Mouse (Mus musculus) layer of hippocampus, adult 11-12 months (tissue): ENCODE data around the gene Git2.
A peak's percentile ranks its signal among the peaks of the same experiment; 100 is the strongest.

Source experiments
- DNase-seq: peaks from one replicate; pipeline ENCODE4 v3.0.0; 2022; ENCODE audit warnings: low spot score

The Git2 gene

DNA sequence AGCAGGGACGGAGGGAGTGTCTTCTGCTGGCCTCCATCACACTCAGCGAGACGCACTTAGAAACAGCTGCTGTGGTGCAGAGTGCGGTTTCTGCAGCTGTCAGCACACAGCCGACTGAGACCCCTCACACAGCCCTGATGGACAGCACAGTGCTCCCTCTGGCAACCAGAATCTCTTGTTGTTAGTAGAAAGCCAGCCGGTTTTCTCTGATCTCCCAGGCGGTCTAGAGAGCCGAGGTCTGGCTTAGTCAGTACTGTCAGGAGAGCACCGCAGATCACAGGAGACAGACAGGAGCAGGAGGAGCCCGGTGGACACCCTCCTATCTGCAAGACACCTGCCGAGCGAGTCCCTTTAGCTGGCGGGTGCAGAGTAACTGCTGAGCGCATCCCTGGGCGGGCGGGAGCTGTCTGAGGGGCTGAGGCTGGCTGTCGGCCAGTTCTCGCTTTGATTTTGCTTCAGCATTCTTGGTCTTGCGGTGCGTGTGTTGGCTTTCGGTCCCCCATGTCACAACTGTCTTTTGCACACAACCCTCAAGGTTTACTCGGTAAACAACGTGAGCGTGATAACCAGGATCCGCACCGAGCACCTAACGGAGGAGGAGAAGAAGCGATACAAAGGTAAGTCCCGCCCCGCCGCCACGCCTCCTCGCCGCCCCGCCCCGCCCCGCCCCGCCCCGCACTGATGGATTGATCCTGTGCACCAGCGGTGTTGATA is 21.1 kb upstream of the Git2 start:
- DNase-seq: no peak

DNA sequence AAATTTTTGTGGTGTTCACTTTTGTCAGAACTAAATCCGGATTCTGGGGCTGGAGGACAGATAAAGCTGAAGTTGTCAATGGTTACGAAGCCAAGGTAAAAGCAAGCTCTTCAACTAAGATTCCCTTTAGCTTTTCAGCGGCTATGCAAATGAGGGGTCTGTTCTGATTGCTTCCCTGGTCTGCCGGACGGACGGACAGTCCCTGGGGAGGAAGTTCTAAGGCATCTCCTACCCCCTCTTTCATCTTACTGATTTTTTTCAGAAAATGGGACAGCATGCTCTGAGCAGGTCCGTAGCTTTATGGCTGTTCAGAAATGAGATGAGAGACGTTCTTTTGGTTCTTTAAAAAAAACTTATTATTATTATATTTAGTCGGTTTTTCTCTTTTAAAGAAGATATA is 20.3 kb upstream of the Git2 start:
- DNase-seq: no peak

DNA sequence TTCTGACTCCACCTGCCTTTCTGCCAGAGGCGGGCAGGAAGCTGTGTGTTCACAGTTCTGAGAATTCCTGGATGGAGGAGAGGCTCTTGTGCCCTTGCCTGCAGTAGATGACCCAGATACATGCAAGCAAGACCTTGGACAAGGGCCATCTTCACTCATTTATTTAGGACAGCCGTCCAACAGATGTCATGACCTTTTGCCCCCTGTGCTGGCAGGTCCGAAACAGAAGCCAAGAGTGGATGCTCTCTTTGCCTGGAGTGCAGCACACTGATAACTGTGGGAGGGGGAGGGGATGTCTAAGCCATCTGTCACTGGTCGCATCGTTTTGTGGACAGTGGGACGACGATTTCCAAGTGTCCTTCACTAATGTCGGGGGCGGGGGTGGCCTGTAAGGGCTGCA is 19.9 kb upstream of the Git2 start:
- DNase-seq: no peak

DNA sequence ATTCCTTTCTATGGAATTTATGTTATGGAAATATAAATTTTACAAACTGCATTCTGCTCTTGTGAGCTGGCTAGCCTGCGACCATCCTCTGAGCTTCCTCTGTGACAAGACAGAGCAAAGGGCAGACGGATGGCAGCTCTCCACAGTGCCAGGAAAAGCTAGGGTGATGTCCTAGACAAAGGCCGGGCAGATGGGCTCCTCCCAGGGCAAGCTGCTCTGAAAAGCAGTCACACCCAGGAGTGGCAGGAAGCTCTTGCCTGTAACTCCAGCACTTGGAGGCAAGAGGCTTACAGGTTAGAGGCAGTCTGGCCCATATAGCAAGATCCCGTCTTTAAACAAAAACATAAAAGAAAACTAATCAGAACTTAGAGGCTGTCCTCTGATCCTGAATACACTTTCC is 19.3 kb upstream of the Git2 start:
- DNase-seq: no peak

DNA sequence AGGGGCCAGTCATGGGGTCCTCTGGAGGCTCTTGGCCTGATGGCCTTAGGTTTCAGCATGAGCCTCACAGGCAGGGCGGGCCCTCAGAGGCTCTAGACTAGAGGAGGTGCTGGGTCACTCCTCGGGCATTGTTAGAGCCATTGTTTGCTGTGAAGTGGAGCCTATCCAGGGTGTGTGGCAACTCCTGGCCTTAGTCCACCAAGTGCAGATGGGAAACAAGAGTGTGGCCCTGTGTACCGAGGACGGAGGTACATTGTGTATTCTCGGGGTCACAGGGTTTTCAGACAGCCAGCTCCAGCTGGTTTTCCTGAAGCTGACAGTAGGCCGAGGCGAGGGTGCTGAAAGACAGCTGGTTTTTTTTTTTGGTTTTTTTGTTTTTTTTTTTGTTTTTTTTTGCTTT is 18.0 kb upstream of the Git2 start:
- DNase-seq: peak; percentile 78

DNA sequence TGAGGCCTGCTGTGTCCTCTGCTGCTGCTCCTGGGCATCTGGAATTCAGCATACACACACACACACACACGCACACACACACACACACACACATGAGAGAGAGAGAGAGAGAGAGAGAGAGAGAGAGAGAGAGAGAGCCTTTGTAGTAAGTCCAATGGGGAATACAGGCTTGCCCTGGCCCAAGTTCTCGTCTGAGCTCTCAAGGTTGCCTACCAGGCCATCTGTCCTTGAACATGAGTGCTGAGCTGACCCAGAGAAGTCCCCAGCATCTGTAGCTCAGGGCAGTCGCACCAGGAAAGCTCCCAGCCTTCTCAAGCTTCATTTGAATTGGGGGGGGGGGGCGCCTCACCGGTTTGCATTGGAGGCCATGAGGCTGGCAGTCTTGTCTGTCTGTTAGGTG is 9.9 kb upstream of the Git2 start:
- no peak for DNase-seq

DNA sequence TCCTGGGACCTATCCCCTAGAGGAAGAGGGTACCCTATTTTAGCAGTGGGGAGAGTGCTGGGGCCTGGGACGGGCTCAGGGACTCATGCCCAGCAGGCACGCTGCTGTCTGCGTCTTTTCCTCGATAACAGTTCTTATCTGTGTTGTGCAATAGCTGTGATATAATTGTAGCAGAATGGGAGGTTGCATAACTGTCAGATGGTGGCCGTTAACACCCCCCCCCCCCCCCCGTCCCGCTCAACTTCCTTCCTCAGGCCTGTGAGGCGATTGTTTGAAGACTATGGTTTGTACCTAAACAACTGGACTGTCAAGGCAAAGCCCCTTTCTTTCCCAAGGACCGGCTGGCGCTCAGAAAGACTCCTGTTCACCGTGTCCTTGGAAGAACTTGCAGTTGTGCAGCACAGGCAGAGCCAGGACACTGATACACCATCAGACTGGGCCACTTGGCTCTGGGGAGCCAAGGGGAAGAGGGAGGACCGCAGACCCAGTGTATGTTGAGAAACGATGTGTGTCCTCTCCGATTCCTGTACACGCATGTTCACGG is 9.4 kb upstream of the Git2 start:
- DNase-seq: no peak

DNA sequence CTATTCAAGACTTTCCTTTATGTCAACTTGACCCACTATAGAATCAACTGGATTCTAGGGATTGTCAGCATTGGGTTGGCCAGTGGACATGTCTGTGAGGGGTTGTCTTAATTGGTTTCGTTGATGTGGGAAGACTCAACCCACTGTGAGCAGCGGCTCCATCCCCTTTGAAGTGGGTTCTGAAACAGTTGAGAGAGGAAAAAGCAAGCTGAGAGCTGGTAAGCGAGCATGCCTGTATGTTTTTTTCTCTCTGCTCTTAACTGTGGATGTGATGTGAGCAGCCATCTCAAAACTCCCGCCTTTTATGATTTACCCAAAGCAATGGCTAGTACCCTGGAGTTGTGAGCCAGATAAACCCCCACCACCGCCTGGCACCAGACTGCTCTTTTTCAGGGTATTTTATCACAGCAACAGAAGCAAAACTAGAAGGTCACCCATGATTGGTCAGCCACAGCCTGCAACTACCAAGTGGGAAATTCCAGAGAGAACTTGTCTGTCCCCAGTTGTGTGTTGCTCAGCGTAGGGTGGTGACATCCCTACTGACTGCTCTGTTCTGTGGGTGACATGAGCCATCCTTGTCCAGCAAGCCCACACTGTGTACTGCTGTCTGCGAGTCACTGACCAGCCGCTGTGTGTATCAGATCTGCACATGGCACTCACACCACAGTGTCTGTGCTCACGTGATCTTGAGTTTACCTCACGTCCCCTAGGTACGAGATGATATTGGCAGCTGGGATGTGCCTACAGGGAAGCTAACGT is 8.3 kb upstream of the Git2 start:
- no peak for DNase-seq

DNA sequence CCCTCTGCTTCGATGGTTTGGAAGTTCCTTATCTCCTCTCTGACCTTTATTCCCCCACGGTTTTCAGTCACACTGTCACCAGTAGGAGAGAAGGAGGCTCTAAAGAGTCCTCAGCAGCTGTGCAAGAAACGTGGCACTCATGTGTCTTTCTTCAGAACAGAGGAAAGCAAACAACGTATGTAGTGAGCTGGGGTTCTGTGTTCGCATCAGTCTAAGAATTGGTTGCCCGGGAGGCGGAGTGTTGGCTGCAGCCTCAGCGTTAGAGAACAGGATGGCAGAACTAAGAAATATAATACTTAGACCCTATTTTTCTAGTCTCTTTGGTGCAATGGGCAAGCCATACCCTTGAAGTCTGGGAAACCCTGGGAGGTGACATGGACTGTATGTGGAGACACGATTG is 7.7 kb upstream of the Git2 start:
- no peak for DNase-seq

DNA sequence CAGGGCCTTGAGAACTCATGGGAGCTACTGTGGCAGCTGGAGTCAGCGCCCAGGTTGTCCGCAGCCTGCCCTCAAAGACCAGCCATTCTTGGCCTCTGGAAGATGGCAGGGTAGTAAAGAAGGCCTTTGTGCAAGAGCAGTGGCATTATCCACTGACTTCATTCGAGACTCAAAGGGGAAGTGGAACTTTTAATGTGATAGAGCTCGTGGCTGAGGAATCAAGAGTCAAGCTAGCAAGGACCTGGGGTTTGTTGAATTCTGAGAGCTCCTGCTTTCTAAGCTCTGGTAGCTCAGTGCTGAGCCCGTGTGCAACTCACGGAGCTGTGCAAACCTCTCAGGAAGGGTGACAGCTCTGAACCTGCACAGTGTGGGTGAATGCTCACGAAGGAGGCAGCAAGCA is 5.6 kb upstream of the Git2 start:
- DNase-seq: no peak

DNA sequence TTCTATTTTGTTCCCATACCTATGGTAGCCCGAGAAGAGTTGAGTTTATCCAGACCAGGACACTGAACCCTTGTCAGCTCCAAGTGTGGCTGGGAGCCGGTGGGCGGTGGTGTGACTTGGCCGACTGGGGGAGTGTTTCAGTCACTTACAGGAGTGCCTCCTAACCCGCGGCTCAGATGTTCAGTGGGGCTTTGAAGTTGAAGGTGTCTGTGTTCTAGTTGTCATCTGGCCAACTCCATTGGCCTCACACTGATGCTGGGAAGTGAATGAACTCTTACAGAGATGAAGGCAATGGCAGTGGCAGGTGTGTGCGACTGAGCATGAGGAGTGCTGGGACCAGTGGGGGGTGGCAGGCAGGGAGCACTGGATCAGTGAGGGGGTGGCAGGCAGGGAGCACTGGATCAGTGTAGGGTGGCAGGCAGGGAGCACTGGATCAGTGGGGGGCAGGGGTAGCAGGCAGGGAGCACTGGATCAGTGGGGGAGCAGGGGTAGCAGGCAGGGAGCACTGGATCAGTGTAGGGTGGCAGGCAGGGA is 4.7 kb upstream of the Git2 start:
- no peak for DNase-seq

DNA sequence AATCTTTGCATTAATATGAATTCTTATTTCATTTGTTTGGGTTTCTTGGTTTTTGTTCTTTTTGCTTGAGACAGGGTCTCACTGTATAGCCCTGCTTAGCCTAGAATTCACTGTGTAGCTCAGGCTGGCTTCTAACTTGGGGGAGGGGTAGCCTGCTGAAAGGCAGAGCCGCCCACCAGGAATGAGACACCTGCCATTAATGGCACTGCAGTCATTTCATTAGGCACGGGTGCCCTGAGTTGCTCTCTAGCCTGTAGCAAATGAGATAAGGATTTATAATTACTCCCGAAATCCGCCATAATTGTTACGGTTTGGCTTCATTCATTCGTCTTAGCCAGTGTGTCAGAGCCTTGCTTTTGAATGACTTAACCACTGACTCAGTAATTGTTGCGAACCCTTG is 857 bp upstream of the Git2 start:
- DNase-seq: no peak

DNA sequence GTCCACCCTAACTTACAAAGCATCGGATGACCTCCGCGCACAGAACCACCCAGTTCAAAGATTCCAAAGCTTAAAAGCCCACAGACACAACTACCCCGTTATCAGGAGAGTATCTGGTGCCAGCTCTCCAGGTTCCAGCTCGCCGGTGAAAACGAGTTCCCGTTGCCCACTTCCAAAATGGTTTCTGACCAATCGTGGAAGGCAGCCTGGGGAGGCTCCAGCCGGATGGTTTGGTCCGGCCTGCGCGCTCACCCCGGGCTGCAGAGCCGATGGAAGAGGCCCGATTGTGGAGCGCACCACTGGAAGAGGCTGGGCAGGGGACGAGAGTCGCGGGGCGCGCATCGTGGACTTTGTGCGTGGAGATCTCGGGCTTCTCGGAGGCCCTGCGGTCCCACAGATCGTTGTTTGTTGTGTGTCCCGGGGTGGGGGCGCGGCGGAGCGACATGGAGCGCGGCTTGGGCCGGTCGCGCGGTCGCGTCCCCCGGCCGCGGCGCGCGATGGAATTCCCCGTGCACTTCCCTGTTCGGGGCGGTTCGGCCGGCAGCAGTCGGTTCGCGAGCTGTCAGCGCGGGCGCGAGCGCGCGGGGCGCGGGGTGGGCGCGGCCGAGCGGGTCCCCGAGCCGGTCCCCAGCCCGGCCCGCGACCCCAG is 790 bp downstream of the Git2 start, which contains the start of gene Ankrd13a:
Gene Ankrd13a, plus strand, starts transcription at position 275 of the 649 bp plus-strand sequence.
- DNase-seq: peak; percentile 94

DNA sequence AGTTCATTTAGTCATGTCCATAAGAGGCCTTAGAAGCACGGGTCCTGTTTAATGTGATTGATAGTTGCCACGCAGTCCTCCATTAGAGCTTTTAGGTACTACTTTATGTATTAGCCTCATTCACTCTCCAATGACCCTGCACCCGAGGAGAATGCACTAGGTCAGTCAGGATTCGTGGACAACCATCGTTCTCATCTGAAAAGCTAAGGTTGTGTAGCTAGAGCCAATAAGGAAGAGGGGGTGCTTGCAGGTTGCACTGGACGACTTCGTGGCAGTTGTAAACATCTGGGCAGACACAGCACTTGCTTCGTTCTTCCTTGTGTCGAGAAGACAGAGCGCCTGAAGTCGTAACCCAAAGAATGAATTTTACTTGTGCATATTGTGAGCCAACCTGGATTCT is 1.5 kb downstream of the Git2 start:
- no peak for DNase-seq

DNA sequence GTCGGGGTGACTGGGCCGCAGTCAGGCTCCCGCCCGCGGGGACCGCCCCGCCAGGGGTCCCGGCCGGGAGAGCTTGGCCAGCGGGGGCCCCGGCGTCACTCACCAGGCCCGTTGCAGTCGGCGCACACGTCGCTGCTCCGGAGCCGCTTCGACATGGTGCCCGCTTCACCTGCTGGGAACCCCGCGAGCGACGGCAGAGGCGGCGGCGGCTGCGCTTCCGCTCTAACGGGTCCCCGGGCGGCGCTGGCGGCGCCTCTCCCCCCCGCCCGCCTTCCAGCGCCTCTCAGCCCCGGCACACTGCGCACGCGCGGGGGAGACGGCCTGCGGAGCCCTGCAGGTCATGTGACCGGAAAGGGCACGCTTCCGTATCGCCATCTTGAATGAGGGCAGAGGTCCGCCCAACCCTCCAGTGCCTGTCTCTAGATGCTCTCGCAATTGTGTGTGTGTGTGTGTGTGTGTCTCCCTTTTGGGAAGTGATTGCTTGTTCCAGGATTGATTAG is 2.1 kb downstream of the Git2 start:
- peak; percentile 97 for DNase-seq

DNA sequence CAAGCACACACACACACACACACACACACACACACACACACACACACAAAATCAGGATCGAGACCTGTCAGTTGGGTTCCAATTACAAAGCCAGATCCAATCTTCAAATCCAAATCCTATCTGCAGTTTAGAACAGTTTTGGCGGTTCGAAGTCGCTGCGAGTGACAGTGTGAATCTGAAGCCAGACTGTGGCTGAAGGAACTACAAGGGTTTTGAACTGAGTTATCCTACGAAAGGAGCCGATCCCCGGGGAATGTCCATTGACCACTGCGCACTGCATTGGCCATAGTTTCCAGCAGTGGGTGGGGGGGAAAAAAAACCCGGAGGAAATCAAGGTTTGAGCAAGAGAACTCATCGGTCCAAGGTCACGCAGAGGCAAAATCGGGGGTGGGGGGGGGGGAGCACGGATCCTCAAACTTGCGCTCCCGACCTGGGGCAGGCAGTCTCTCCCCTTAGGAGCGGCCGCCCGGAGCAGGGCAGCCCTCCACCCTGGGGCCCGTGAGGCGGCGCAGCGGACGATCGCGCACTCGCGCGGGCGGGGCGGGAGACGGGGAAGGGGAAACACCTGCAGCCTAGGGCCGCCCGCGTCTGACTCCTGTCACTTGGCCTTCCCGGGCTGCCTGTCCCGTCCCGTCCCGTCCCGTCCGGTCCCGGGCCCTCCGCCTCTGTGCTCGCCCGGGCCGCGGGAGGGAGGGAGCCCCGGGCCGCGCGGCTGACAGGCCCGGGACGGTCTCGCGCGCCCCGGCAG is 2.7 kb downstream of the Git2 start:
- no peak for DNase-seq

DNA sequence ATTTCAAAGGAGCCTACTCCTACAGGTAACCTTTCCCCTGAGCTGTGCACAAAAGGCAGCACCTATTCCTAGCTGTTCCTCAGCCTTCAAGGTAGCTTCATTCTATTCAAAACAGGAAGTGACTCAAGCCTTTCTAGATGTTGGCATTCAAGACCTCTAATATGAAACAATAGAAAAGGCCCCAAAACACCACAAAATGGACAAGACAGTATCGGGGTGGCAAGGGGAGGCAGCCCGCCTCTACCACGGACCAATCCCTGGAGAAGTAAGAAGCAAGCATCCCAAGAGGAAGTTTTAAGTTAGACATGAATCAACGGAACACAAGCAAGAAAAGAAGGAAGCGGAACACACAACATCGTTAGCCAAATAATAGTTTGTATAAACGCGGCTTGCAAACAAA is 3.5 kb downstream of the Git2 start:
- DNase-seq: no peak

DNA sequence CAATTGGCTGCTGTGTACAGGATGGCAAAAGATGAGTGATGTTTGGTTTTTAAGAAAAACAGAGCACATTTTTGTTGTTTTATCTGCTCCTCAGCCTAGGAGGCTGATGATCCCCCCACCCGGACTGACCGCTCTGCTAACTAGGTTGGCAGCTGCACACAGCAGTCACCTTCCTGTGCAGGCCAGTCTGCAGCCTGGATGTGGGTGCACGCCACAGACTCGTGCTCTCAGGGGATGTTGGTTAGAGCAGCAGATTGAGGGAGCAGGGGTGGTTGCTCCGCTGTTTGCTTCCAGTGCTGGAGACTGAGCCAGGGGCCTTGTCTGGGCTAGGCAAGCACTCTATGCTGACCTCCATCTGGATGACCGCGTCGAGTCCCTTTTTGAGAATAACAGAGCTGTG is 5.5 kb downstream of the Git2 start:
- DNase-seq: no peak

DNA sequence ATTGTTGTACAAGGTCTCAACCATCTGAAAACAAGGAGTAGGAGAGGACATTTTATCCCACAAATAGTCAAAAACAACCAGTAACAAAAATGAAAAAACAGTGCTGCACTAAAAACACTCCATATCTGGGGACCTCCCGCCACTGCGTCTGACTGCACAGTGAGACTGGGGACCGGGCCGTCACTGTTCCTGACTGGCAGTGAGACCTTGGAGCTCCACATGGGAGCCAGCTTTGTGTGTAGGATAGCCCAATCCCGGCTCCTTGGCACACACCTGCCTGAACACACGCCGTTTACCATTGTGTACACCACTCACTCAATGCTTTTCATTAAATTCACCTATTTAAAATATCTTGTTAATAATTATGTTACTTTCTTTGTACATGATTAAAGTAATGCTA is 8.1 kb downstream of the Git2 start:
- no peak for DNase-seq

DNA sequence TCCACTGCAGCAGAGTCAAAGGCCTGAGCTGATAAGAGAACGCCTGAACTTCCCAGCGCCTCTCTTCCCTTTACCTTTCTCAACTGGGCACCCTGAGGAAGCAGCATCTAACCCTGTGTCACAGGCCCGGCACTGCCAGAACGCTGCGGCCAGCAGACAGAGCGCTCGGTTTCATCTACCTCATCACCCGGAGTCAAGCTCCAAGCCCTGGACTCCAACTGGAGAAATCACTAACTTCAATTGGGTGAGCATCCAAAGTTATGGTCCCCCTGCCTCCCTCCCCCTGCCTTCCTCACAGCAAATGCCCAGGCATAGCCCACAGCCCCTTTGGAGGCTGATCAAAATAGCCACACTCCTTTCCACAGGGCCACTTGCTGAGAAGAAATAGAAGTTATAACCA is 8.6 kb downstream of the Git2 start:
- DNase-seq: no peak

DNA sequence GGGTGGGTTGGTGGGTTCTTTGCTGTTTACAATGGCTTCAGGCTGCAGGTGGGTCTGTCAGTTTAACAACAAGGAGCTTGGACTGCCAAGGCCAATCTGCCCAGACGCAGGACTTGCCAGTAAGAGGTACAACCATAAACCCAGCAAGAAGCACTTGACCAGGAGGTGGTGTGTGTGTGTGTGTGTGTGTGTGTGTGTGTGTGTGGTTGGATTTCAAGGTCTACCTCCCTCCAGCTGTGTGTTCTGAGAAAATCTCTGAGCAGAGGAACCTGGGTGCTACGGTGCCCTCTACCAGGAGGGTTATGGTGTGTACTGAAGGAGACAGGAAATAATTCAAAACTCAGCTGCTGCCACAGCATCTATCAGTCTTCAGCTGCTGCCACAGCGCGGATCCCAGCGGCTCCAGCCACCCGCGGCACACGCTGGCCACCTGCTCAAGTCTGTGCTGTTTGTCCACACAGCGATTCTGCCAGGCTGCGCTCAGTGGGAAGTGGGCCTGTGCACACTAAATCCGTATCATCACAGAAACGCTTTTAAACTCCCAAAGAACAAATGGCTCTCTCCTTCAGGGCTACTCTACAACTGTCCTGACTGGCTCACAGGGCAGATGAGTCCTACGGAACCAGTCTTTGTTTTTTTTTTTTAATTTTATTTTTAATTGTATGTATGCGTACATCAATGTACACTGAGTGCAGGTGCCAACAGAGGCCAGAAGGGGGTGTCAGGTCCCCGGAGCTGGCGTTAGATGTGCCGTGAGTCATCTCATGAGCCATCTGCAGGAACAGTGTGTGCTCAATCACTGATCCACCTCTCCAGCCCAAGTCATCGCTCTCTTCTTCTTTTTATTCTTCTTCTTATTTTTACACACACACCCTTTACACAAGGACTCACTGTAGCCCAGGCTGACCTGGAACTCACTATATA is 10.2 kb downstream of the Git2 start:
- DNase-seq: no peak
